Mouse (Mus musculus): Measurements from ENCODE around the gene Tpst1.

GRCm38 (mm10) chr5:130067841-130068264 lies 5.3 kb upstream of the Tpst1 start:
- TF ChIP-seq CTCF (IDR thresholded peaks at IDR 0.05; ENCODE audit: borderline replicate concordance, extremely low read depth, insufficient read depth, insufficient read length), result no peak
- no peak for TF ChIP-seq POLR2A (IDR thresholded peaks at IDR 0.05; ENCODE audit: borderline replicate concordance, extremely low read depth, insufficient read depth, insufficient read length, poor library complexity, severe bottlenecking)
